Mouse (Mus musculus): ENCODE data around the gene Wdr81.

Wdr81 gene

DNA sequence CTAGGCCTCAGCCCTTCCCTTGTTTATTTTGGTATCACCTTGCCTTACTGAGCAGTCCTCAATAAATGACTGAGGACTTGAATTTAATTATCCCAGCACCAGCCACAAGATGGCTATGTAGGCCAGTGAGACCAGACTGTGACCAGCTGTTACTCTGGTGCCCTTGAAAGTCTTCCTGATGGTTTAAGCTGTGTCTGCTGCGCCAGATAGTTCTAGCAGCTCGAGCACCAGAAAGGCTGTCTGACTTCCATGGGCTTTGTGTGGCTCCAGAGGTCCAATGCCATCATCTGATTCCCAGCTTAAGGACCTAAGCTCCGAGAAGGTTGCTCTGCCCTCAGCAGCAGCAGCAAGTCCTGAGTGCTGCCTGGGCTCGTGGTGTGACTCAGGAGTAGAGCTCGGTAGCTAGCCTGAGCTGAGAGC, 52.2 kb downstream of the Wdr81 start:
- CTCF ChIA-PET = interaction anchor here (0.6 to 1.2 kb wide), 3 partner anchors 51 to 85 kb away, joined by 3 read pairs; partner anchors contain the start of gene Prpf8

- CTCF ChIA-PET = no interaction called here
Observed at GRCm38 (mm10) chr11:75400099-75400498, 54.4 kb downstream of the Wdr81 start.

DNA sequence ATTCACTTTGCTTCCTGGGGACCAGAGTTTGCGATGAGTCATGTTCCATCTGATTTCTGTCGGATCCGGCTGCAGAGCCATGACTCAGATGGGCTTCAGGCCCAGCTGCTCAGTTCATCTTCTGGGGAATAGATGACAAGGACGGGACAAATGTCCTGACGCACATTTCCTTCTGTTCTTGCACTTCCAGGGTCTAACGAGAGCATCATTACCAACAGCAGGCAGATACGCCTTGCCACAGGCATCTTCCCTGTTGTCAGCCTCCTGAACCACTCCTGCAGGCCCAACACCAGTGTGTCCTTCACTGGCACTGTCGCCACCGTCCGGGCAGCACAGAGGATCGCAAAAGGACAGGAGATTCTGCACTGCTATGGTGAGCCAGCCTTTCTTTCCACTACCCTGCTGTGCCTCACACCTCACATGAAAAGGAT, 55.1 kb downstream of the Wdr81 start:
- CTCF ChIA-PET = no interaction called here

- CTCF ChIA-PET = interaction anchor here (1.4 kb wide), 1 partner anchor 9 kb away, joined by 5 read pairs; no protein-coding TSS in a partner anchor
Observed at GRCm38 (mm10) chr11:75397452-75397851, 57.1 kb downstream of the Wdr81 start.

GRCm38 (mm10) chr11:75395611-75396010, 58.9 kb downstream of the Wdr81 start:
- CTCF ChIA-PET = no interaction called here

Data from spleen, embryonic (tissue).